ENCODE assay signal across 12 mouse cellular contexts in the genomic region with DNA sequence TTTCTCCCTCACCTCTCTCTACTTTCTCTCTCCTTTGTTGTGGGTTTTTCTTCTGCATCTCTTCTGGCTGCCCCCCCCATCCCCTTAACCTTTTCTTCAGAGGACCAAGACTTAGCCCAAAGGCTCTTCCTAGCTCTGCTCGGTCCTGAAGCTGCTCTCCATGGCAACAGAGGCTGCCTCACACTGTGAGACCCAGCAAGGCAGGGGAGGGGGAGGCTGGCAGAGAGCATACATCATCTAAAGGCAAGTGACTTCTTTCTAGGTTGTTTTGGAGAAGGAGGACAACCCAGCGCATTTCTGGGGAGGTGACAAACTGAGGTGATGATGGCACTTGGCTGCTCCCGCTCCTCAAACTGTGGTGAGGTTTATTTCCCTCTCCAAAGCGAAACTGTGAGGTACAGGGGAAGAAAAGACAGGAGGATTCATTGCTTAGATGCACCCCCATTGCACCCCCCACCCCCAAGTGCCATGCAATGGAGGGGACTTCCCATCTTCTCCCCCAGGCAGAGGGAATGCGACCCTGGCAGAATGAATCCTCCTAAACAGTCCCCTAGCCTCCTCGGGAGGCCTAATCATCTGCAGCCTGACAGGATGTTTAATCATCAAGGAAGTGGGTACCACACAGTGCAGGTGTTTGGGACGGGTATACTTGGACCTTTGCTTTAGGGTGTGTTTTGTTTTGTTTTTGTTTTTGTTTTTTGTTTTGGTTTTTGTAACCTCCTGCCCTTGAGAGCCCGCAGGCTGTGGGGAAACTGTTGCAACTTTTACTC. TPM values are rescaled to one million over a fixed set of nuclear protein-coding genes. Genes with fewer than 3 reads are reported as not detected.
A peak's percentile ranks its signal among the peaks of the same experiment; 100 is the strongest.
DNase-seq lines count a peak whose midpoint lies in the region; ATAC-seq lines count a peak whose summit lies in the region.
"Had no signal": no experiment of that assay in that cellular context is flagged by ENCODE, and none has a peak within 500 bp of the region (broad histone marks: within the 10 kb centered on the region; RNA-seq: fewer than 3 reads in every experiment).

No protein-coding gene starts in this region.

- peak; percentile 60 for DNase-seq in cerebellum, adult 9-10 months
- DNase-seq in cerebellum, adult 8-10 months = no peak
- peak; percentile 1 for DNase-seq in thymus, postnatal 25 days
- no peak for DNase-seq in thymus, adult 18-20 months
- DNase-seq in midbrain, embryonic 11.5 days (ENCODE audit: low spot score, missing footprints) = no peak
- no peak for DNase-seq in adrenal gland, adult 2 months
- DNase-seq in urinary bladder, postnatal 14 days (ENCODE audit: low spot score) = no peak
- DNase-seq: thymus, postnatal 4 days had no signal

- H3K36me3 ChIP-seq in midbrain, embryonic 11.5 days (ENCODE audit: control insufficient read depth, insufficient read depth, low read length) = no peaks in the 10 kb centered on the region
- no peaks in the 10 kb centered on the region for H3K36me3 ChIP-seq in kidney, embryonic 14.5 days (ENCODE audit: control insufficient read depth, insufficient read depth, low read length)
- H3K36me3 ChIP-seq: heart, embryonic 13.5 days; limb, embryonic 10.5 days had no signal

- H3K4me1 ChIP-seq in midbrain, embryonic 11.5 days (ENCODE audit: control insufficient read depth, insufficient read depth, low read length) = peaks cover 4% of the 10 kb centered on the region; the same call in 1 of the 2 replicates
- H3K4me1 ChIP-seq in kidney, embryonic 14.5 days (ENCODE audit: control insufficient read depth, insufficient read depth, low read length) = no peaks in the 10 kb centered on the region
- H3K4me1 ChIP-seq: megakaryocyte, embryonic 14.5 days had no signal

- ATAC-seq in midbrain, embryonic 11.5 days (ENCODE audit: low FRiP score) = peak; percentile 62; the same call in 1 of the 2 replicates
- ATAC-seq in kidney, embryonic 14.5 days (ENCODE audit: low FRiP score, low TSS enrichment) = no peak

- no peak overlapping the region for H3K4me3 ChIP-seq in midbrain, embryonic 11.5 days (ENCODE audit: low read depth, low read length)
- H3K4me3 ChIP-seq in kidney, embryonic 14.5 days (ENCODE audit: low read length) = no peak overlapping the region
- H3K4me3 ChIP-seq: heart, embryonic 13.5 days; limb, embryonic 10.5 days; megakaryocyte, embryonic 14.5 days had no signal

- no peak overlapping the region for H3K9ac ChIP-seq in midbrain, embryonic 11.5 days (ENCODE audit: low read length)
- H3K9ac ChIP-seq in kidney, embryonic 14.5 days (ENCODE audit: low read depth, low read length) = no peak overlapping the region
- H3K9ac ChIP-seq: heart, embryonic 13.5 days had no signal

- 32% methylated on average over 8 of the region's 8 CpGs for WGBS in midbrain, embryonic 11.5 days
- WGBS in kidney, embryonic 14.5 days = 40% methylated on average over 8 of the region's 8 CpGs

- H3K4me2 ChIP-seq in midbrain, embryonic 11.5 days = no peak overlapping the region
- no peak overlapping the region for H3K4me2 ChIP-seq in kidney, embryonic 14.5 days (replicated peaks; ENCODE audit: low read depth, low read length)
- H3K4me2 ChIP-seq: heart, embryonic 13.5 days had no signal

- no peak overlapping the region for H3K27ac ChIP-seq in midbrain, embryonic 11.5 days (ENCODE audit: low read depth, low read length)
- H3K27ac ChIP-seq in kidney, embryonic 14.5 days (ENCODE audit: low read depth, low read length) = no peak overlapping the region
- H3K27ac ChIP-seq: heart, embryonic 13.5 days; limb, embryonic 10.5 days had no signal

- no peaks in the 10 kb centered on the region for H3K9me3 ChIP-seq in midbrain, embryonic 11.5 days (ENCODE audit: control insufficient read depth, low read length)
- H3K9me3 ChIP-seq in kidney, embryonic 14.5 days (ENCODE audit: control insufficient read depth, low read length) = no peaks in the 10 kb centered on the region
- H3K9me3 ChIP-seq: heart, embryonic 13.5 days; limb, embryonic 10.5 days; megakaryocyte, embryonic 14.5 days had no signal

- no peaks in the 10 kb centered on the region; the same call in 1 of the 2 replicates for H3K27me3 ChIP-seq in midbrain, embryonic 11.5 days (ENCODE audit: control insufficient read depth, insufficient read depth, low read length)
- no peaks in the 10 kb centered on the region for H3K27me3 ChIP-seq in kidney, embryonic 14.5 days (ENCODE audit: control insufficient read depth, insufficient read depth, low read length)
- H3K27me3 ChIP-seq: heart, embryonic 13.5 days had no signal

RNA-seq across cellular contexts. Expression of a gene that starts 58.0 kb away (rescaled TPM):
- 1.7 and 2.6 TPM in 2 replicates for polyA plus RNA-seq in midbrain, embryonic 11.5 days (2014; fragmentation: Nextera tagmentation; extraction: Ambion mirVana)
- 0.60 and 0.70 TPM in 2 replicates for polyA plus RNA-seq in kidney, embryonic 14.5 days (2014; fragmentation: Nextera tagmentation; extraction: Ambion mirVana)
- not detected for total RNA-seq in adrenal gland, adult 2 months (2021)
- polyA plus RNA-seq in adrenal gland, adult 2 months (2012; rRNA removed) = not detected in 2 replicates

Comparison
In these comparisons a context has a peak if more than half of its experiments do, and no peak if none do; other contexts are left out.
1. DNase-seq: peak in cerebellum, adult 9-10 months (single experiment) and thymus, postnatal 25 days (single experiment); none in cerebellum, adult 8-10 months (single experiment), thymus, adult 18-20 months (0 of 2), midbrain, embryonic 11.5 days (single experiment), adrenal gland, adult 2 months (single experiment) and urinary bladder, postnatal 14 days (single experiment).